Mouse (Mus musculus) A20 (cell line): ENCODE data around the gene Tmem265.

ENCODE experiments used
- DNase-seq: peaks from one replicate; pipeline ENCODE4 v3.0.0-alpha.2; 2011; ENCODE audit warnings: low read depth, low spot score

Gene Tmem265

GRCm38 (mm10) chr7:127561340-127561858 is at the start of gene Tmem265:
Gene Tmem265, plus strand, starts transcription at chr7:127561390.
- no peak for DNase-seq

GRCm38 (mm10) chr7:127511808-127512230 is 49.4 kb upstream of the Tmem265 start, which contains the start of gene Srcap:
Gene Srcap, plus strand, starts transcription at chr7:127511983.
- peak; percentile 97 for DNase-seq

- peak; percentile 97 for DNase-seq
These were observed 48.8 kb upstream of the Tmem265 start for GRCm38 (mm10) chr7:127512231-127513015.

GRCm38 (mm10) chr7:127513016-127513390 is 48.2 kb upstream of the Tmem265 start:
- DNase-seq, result no peak

- DNase-seq, result no peak
These were observed 47.4 kb upstream of the Tmem265 start for GRCm38 (mm10) chr7:127513781-127514180.

- DNase-seq, result no peak
These were observed 45.3 kb upstream of the Tmem265 start for GRCm38 (mm10) chr7:127515846-127516245.

GRCm38 (mm10) chr7:127516344-127516743 is 44.8 kb upstream of the Tmem265 start:
- no peak for DNase-seq

GRCm38 (mm10) chr7:127519284-127519683 is 41.9 kb upstream of the Tmem265 start, which contains the start of gene Gm42715:
Gene Gm42715, plus strand, starts transcription at chr7:127519584.
- no peak for DNase-seq

- DNase-seq, result no peak
These were observed 19.5 kb upstream of the Tmem265 start for GRCm38 (mm10) chr7:127541671-127542070.

GRCm38 (mm10) chr7:127549116-127549835 is 11.9 kb upstream of the Tmem265 start:
- no peak for DNase-seq

GRCm38 (mm10) chr7:127551558-127551957 is 9.6 kb upstream of the Tmem265 start:
- DNase-seq, result no peak

GRCm38 (mm10) chr7:127560580-127560979 is 610 bp upstream of the Tmem265 start:
- DNase-seq, result no peak

GRCm38 (mm10) chr7:127564381-127565150 is 3.4 kb downstream of the Tmem265 start:
- no peak for DNase-seq

- DNase-seq, result peak; percentile 96
These were observed 11.8 kb downstream of the Tmem265 start, which contains the start of gene Phkg2 for GRCm38 (mm10) chr7:127572895-127573471. Gene Phkg2, plus strand, starts transcription at chr7:127573340.

GRCm38 (mm10) chr7:127573503-127574008 is 12.4 kb downstream of the Tmem265 start:
- DNase-seq, result peak; percentile 51

GRCm38 (mm10) chr7:127574115-127574514 is 12.9 kb downstream of the Tmem265 start:
- peak; percentile 18 for DNase-seq

GRCm38 (mm10) chr7:127583260-127583659 is 22.1 kb downstream of the Tmem265 start:
- DNase-seq, result no peak

GRCm38 (mm10) chr7:127585031-127585430 is 23.8 kb downstream of the Tmem265 start:
- no peak for DNase-seq

GRCm38 (mm10) chr7:127586149-127586548 is 25.0 kb downstream of the Tmem265 start:
- DNase-seq, result no peak

GRCm38 (mm10) chr7:127587196-127587595 is 26.0 kb downstream of the Tmem265 start:
- no peak for DNase-seq
